Comparison of ENCODE assay signal across 9 mouse cellular contexts in genomic region chr17:25189091-25189490, GRCm38 (mm10). TPM values are rescaled to one million over a fixed set of nuclear protein-coding genes. Genes with fewer than 3 reads are reported as not detected.
A peak's percentile ranks its signal among the peaks of the same experiment; 100 is the strongest.
DNase-seq lines count a peak whose midpoint lies in the region; ATAC-seq and TF ChIP-seq lines count a peak whose summit lies in the region.
"Had no signal": no experiment of that assay in that cellular context is flagged by ENCODE, and none has a peak within 500 bp of the region (broad histone marks: within the 10 kb centered on the region; RNA-seq: fewer than 3 reads in every experiment).

No protein-coding gene starts in this region.

- H3K9me3 ChIP-seq in lung, embryonic 14.5 days (ENCODE audit: low read depth, low read length), result no peaks in the 10 kb centered on the region
- no peaks in the 10 kb centered on the region for H3K9me3 ChIP-seq in embryonic facial prominence, embryonic 13.5 days
- no peaks in the 10 kb centered on the region for H3K9me3 ChIP-seq in intestine, embryonic 16.5 days (ENCODE audit: control insufficient read depth, low read length)
- H3K9me3 ChIP-seq in neural tube, embryonic 15.5 days (replicated peaks), result no peaks in the 10 kb centered on the region

- DNase-seq in lung, embryonic 14.5 days, result no peak
- no peak for DNase-seq in lung, postnatal 10 days
- DNase-seq in left cerebral cortex, adult 8-10 months (ENCODE audit: low spot score in 2 of 2), result no peak
- DNase-seq in MN1 (ENCODE audit: low spot score), result no peak
- DNase-seq in layer of hippocampus, postnatal 10 days (ENCODE audit: low spot score in 2 of 2), result no peak

- H3K4me1 ChIP-seq in lung, embryonic 14.5 days (ENCODE audit: insufficient read depth), result peaks cover 4% of the 10 kb centered on the region; the same call in 1 of the 2 replicates
- H3K4me1 ChIP-seq in embryonic facial prominence, embryonic 13.5 days, result peaks cover 31% of the 10 kb centered on the region
- H3K4me1 ChIP-seq in intestine, embryonic 16.5 days (ENCODE audit: control insufficient read depth, insufficient read depth, low read length), result peaks cover 18% of the 10 kb centered on the region
- peaks cover 41% of the 10 kb centered on the region for H3K4me1 ChIP-seq in neural tube, embryonic 15.5 days

- peaks cover 28% of the 10 kb centered on the region for H3K36me3 ChIP-seq in lung, embryonic 14.5 days (ENCODE audit: insufficient read depth)
- H3K36me3 ChIP-seq in embryonic facial prominence, embryonic 13.5 days, result peaks cover 29% of the 10 kb centered on the region
- H3K36me3 ChIP-seq in intestine, embryonic 16.5 days (ENCODE audit: control insufficient read depth, insufficient read depth, low read length), result no peaks in the 10 kb centered on the region
- H3K36me3 ChIP-seq in neural tube, embryonic 15.5 days, result peaks cover 3% of the 10 kb centered on the region; the same call in 1 of the 2 replicates

- ATAC-seq in lung, embryonic 14.5 days (ENCODE audit: insufficient read depth), result no peak
- ATAC-seq in embryonic facial prominence, embryonic 13.5 days (ENCODE audit: insufficient number of reproducible peaks, insufficient read depth, low FRiP score, low TSS enrichment, low read depth), result no peak
- no peak for ATAC-seq in intestine, embryonic 16.5 days
- no peak for ATAC-seq in neural tube, embryonic 15.5 days (ENCODE audit: low FRiP score)

- no peak for TF ChIP-seq CTCF in lung, embryonic 14.5 days (IDR thresholded peaks at IDR 0.05; ENCODE audit: low read depth)

- no peaks in the 10 kb centered on the region for H3K27me3 ChIP-seq in lung, embryonic 14.5 days (ENCODE audit: insufficient read depth, low read length)
- H3K27me3 ChIP-seq in embryonic facial prominence, embryonic 13.5 days, result no peaks in the 10 kb centered on the region
- no peaks in the 10 kb centered on the region for H3K27me3 ChIP-seq in intestine, embryonic 16.5 days (replicated peaks; ENCODE audit: control insufficient read depth, insufficient read depth, low read length)
- no peaks in the 10 kb centered on the region for H3K27me3 ChIP-seq in neural tube, embryonic 15.5 days (replicated peaks)

- H3K4me2 ChIP-seq in lung, embryonic 14.5 days, result peak overlapping the region; percentile 73
- H3K4me2 ChIP-seq in embryonic facial prominence, embryonic 13.5 days, result peak overlapping the region; percentile 89
- H3K4me2 ChIP-seq in intestine, embryonic 16.5 days (ENCODE audit: low read depth, low read length), result peak overlapping the region; percentile 87
- H3K4me2 ChIP-seq in neural tube, embryonic 15.5 days, result peak overlapping the region; percentile 94

- WGBS in lung, embryonic 14.5 days, result 1% methylated on average over 16 of the region's 16 CpGs
- WGBS in embryonic facial prominence, embryonic 13.5 days, result 5% methylated on average over 16 of the region's 16 CpGs
- 4% methylated on average over 16 of the region's 16 CpGs for WGBS in intestine, embryonic 16.5 days
- 4% methylated on average over 14 of the region's 16 CpGs for WGBS in neural tube, embryonic 15.5 days

- peak overlapping the region; percentile 95 for H3K4me3 ChIP-seq in lung, embryonic 14.5 days (ENCODE audit: low read depth, low read length)
- peak overlapping the region; percentile 99 for H3K4me3 ChIP-seq in embryonic facial prominence, embryonic 13.5 days
- peak overlapping the region; percentile 94 for H3K4me3 ChIP-seq in intestine, embryonic 16.5 days (ENCODE audit: low read length)
- peak overlapping the region; percentile 96 for H3K4me3 ChIP-seq in neural tube, embryonic 15.5 days (replicated peaks)

- H3K27ac ChIP-seq in lung, embryonic 14.5 days (ENCODE audit: low read depth), result no peak overlapping the region
- H3K27ac ChIP-seq in embryonic facial prominence, embryonic 13.5 days, result peak overlapping the region; percentile 86; the same call in 1 of the 2 replicates
- H3K27ac ChIP-seq in intestine, embryonic 16.5 days (ENCODE audit: low read length), result no peak overlapping the region
- no peak overlapping the region for H3K27ac ChIP-seq in neural tube, embryonic 15.5 days (replicated peaks)

- peak overlapping the region; percentile 92 for H3K9ac ChIP-seq in lung, embryonic 14.5 days
- H3K9ac ChIP-seq in embryonic facial prominence, embryonic 13.5 days, result peak overlapping the region; percentile 91
- H3K9ac ChIP-seq in intestine, embryonic 16.5 days (ENCODE audit: low read depth, low read length), result peak overlapping the region; percentile 95
- H3K9ac ChIP-seq in neural tube, embryonic 15.5 days (replicated peaks), result peak overlapping the region; percentile 92

RNA-seq across cellular contexts. Expression of gene Unkl, which starts 0.9 kb away (rescaled TPM):
- 5.8 TPM in 2 replicates for polyA plus RNA-seq in lung, embryonic 14.5 days (2014; fragmentation: Nextera tagmentation; extraction: Ambion mirVana)
- 9.7 and 11.8 TPM in 2 replicates for polyA plus RNA-seq in embryonic facial prominence, embryonic 13.5 days (2015; fragmentation: Nextera tagmentation; extraction: Ambion mirVana)
- 4.8 and 5.3 TPM in 2 replicates for polyA plus RNA-seq in intestine, embryonic 16.5 days (2015; fragmentation: Nextera tagmentation; extraction: Ambion mirVana)
- 14.1 and 14.8 TPM in 2 replicates for polyA plus RNA-seq in neural tube, embryonic 15.5 days (2015; fragmentation: Nextera tagmentation; extraction: Ambion mirVana)
- 10 to 100 TPM; 37.0 to 40.0 (median 37.8) TPM for total RNA-seq in left cerebral cortex, adult 8-10 months (2022)
- 10 to 100 TPM; 32.0 to 33.7 TPM for total RNA-seq in layer of hippocampus, postnatal 10 days (2021)

RNA-seq across cellular contexts. Expression of gene BC003965, which starts 4.7 kb away (rescaled TPM):
- polyA plus RNA-seq in lung, embryonic 14.5 days (2014; fragmentation: Nextera tagmentation; extraction: Ambion mirVana), result 28.5 and 29.2 TPM in 2 replicates
- 34.9 and 35.5 TPM in 2 replicates for polyA plus RNA-seq in embryonic facial prominence, embryonic 13.5 days (2015; fragmentation: Nextera tagmentation; extraction: Ambion mirVana)
- 35.1 and 39.7 TPM in 2 replicates for polyA plus RNA-seq in intestine, embryonic 16.5 days (2015; fragmentation: Nextera tagmentation; extraction: Ambion mirVana)
- 31.5 and 31.7 TPM in 2 replicates for polyA plus RNA-seq in neural tube, embryonic 15.5 days (2015; fragmentation: Nextera tagmentation; extraction: Ambion mirVana)
- 10 to 100 TPM; 17.7 to 19.9 (median 19.6) TPM for total RNA-seq in left cerebral cortex, adult 8-10 months (2022)
- total RNA-seq in layer of hippocampus, postnatal 10 days (2021), result 10 to 100 TPM; 18.2 to 19.0 TPM

RNA-seq across cellular contexts. Expression of gene Gm38655, which starts 13.8 kb away (rescaled TPM):
- polyA plus RNA-seq in lung, embryonic 14.5 days (2014; fragmentation: Nextera tagmentation; extraction: Ambion mirVana), result 3.6 and 3.7 TPM in 2 replicates
- polyA plus RNA-seq in embryonic facial prominence, embryonic 13.5 days (2015; fragmentation: Nextera tagmentation; extraction: Ambion mirVana), result 0.31 TPM in 1 of 2 replicates, not detected in the other
- 1.3 and 1.6 TPM in 2 replicates for polyA plus RNA-seq in intestine, embryonic 16.5 days (2015; fragmentation: Nextera tagmentation; extraction: Ambion mirVana)
- not detected in 2 replicates for polyA plus RNA-seq in neural tube, embryonic 15.5 days (2015; fragmentation: Nextera tagmentation; extraction: Ambion mirVana)
- total RNA-seq in left cerebral cortex, adult 8-10 months (2022), result under 1 TPM in 1 of 4 experiments, not detected in 3; 0.42 TPM
- total RNA-seq in layer of hippocampus, postnatal 10 days (2021), result not detected
- total RNA-seq: left cerebral cortex, postnatal 36 days had no signal

RNA-seq across cellular contexts. Expression of gene Ccdc154, which starts 26.8 kb away (rescaled TPM):
- polyA plus RNA-seq in lung, embryonic 14.5 days (2014; fragmentation: Nextera tagmentation; extraction: Ambion mirVana), result 0.24 and 0.28 TPM in 2 replicates
- polyA plus RNA-seq in embryonic facial prominence, embryonic 13.5 days (2015; fragmentation: Nextera tagmentation; extraction: Ambion mirVana), result not detected in 2 replicates
- 0.15 and 0.18 TPM in 2 replicates for polyA plus RNA-seq in intestine, embryonic 16.5 days (2015; fragmentation: Nextera tagmentation; extraction: Ambion mirVana)
- polyA plus RNA-seq in neural tube, embryonic 15.5 days (2015; fragmentation: Nextera tagmentation; extraction: Ambion mirVana), result not detected in 2 replicates
- not detected for total RNA-seq in left cerebral cortex, adult 8-10 months (2022)
- under 1 TPM in 1 of 2 experiments, not detected in 1; 0.18 TPM for total RNA-seq in layer of hippocampus, postnatal 10 days (2021)

RNA-seq across cellular contexts. Expression of gene Gnptg, which starts 50.8 kb away (rescaled TPM):
- polyA plus RNA-seq in lung, embryonic 14.5 days (2014; fragmentation: Nextera tagmentation; extraction: Ambion mirVana), result 36.2 and 38.3 TPM in 2 replicates
- 33.9 and 34.3 TPM in 2 replicates for polyA plus RNA-seq in embryonic facial prominence, embryonic 13.5 days (2015; fragmentation: Nextera tagmentation; extraction: Ambion mirVana)
- polyA plus RNA-seq in intestine, embryonic 16.5 days (2015; fragmentation: Nextera tagmentation; extraction: Ambion mirVana), result 40.6 and 45.8 TPM in 2 replicates
- polyA plus RNA-seq in neural tube, embryonic 15.5 days (2015; fragmentation: Nextera tagmentation; extraction: Ambion mirVana), result 99.6 and 110 TPM in 2 replicates
- total RNA-seq in left cerebral cortex, adult 8-10 months (2022), result 10 to 100 TPM; 73.0 to 83.6 (median 76.1) TPM
- total RNA-seq in layer of hippocampus, postnatal 10 days (2021), result 10 to 100 TPM; 59.1 to 62.9 TPM
